Mouse (Mus musculus): ENCODE results near the gene Il12rb1.
"Not testable (repeated sequence)": the region's sequence is repeated elsewhere in the genome, so short reads cannot be mapped to it uniquely, and the experiment has no call there.

Gene Il12rb1

GRCm38 (mm10) chr8:70800648-70801047 is 7.6 kb upstream of the Il12rb1 start:
- DNase-seq (ENCODE audit: low read depth, low spot score) = peak; percentile 73

DNA sequence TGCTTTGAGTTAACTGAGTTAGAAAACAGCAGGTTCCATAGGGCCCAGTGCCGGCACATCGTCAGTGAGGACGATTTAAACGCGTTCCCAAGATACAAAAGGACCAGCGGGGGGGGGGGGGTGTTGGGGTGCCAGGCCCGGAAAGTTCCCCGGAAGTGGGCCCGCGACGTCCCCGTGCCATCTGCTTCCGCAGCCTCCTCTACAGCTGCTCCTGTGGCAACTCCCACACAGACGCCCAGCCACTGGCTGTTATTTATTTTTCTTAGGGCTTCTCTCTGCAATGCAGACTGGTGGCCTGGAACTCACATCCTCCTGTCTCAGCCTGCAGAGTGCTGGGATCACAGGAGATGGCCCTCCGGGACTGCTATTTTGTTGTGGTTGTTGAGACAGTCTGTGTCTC is 7.1 kb upstream of the Il12rb1 start:
- peak; percentile 85 for DNase-seq (ENCODE audit: low read depth, low spot score)

DNA sequence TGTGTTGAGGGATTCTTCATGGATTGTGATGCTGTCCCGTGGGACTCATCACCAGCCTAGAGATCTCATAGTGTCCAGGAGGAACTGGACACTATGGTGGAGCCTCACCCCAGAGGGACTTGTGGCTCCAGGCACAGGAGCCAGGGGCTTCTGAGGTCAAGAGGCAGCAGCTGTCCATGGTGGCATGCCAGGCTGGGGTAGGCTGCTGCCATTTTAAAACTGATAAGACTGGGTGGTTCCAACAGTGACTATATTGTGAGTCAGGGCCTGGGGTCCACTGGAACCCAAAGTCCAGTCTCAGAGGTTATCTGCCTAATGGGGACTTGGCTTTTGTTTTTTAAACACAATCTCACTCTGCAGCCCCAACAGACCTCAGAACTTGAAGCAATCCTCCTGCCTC is 6.4 kb upstream of the Il12rb1 start:
- DNase-seq (ENCODE audit: low read depth, low spot score) = no peak

DNA sequence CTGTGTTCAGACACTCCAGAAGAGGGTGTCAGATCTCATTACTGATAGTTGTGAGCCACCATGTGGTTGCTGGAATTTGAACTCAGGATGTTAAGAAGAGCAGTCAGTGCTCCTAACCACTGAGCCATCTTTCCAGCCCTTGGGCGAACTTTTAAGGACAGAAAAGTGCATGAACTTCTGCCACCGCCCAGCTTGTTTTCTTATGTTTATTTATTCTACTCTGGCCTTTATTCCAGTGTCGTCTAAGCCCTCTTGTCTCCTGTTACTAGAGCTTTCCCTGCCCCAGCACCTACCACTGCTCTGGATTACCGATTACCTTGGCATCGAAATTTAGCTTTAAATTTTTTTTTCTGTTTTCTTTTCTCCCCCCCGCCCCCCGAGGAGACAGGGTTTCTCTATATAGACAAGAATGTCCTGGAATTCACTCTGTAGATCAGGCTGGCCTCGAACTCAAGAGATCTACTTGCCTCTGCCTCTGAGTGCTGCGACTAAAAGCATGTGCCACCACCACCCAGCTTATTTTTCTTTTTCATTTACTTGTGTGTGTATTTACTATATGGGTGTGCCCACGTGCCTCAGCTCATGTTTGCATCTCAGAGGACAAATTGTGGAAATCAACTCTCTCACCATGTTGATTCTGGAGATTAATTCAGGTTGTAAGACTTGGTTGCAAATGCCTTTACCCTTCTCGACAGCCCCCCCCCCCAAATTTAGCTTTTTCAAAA is 5.3 kb upstream of the Il12rb1 start:
- DNase-seq (ENCODE audit: low read depth, low spot score) = no peak

GRCm38 (mm10) chr8:70803761-70804480 is 4.3 kb upstream of the Il12rb1 start:
- DNase-seq (ENCODE audit: low read depth, low spot score) = peak; percentile 68

- peak; percentile 91 for DNase-seq (ENCODE audit: low read depth, low spot score)
These were observed 3.6 kb upstream of the Il12rb1 start, which contains the start of gene Mast3 for GRCm38 (mm10) chr8:70804481-70805206. TSS of gene Mast3 (minus strand) at chr8:70805054.

- DNase-seq (ENCODE audit: low read depth, low spot score) = no peak
These were observed 1.7 kb upstream of the Il12rb1 start for GRCm38 (mm10) chr8:70806541-70806940.

DNA sequence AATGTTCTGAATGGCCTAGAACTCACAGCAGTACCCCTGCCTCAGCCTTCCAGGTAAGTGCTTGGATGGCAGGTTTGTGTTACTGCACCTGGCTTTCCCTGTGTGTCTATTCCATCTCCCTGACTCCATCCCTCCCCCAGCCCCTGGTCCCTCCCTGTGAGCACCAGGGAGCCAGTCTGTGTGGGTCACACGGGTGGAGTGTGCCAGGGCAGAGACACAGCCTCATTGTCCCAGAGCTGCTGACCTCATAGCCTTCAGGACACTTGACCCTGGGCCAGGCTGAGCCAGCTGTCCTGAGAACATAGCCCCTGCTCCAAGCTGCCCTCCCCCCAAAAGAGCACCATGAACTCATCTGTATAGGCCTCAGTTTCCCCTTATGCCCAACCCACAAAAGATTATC is 945 bp upstream of the Il12rb1 start:
- DNase-seq (ENCODE audit: low read depth, low spot score) = peak; percentile 91

DNA sequence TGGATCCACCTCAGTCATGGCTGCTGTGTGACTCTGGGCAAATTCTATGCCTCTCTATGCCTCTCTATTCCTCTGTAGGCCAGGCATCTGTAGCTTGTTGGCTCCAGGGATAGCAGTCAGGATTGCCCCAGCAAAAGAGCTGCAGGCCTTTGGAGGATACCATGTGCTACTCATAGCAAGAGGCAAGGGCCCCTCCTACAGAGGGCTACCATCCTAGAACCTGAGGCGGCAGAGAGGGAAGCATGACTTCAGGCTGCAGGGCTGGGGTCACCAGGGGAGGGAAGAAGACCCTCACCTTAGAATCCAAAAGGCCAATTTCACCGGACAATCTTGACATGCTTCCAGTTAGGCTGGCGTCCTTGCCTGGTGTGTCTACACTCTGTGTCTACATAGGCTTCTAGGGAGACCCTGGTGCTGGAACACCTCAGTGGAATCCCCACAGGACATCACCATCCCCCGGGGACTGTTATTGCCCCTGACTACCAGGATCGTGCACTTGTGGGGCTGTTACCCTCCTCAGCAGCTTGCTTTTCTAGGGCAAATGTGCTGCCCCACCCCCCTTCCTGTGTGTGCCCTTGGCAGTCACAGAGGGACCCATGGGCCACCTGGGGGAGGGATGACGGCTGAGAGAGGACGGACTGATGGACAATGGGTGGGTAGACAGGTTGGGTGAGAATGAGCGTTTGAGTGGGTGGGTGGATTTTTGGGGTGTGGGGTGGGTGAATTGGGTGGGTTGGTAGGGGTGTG is 879 bp downstream of the Il12rb1 start:
- no peak for DNase-seq (ENCODE audit: low read depth, low spot score)

GRCm38 (mm10) chr8:70810962-70811680 is 2.9 kb downstream of the Il12rb1 start:
- no peak for DNase-seq (ENCODE audit: low read depth, low spot score)

DNA sequence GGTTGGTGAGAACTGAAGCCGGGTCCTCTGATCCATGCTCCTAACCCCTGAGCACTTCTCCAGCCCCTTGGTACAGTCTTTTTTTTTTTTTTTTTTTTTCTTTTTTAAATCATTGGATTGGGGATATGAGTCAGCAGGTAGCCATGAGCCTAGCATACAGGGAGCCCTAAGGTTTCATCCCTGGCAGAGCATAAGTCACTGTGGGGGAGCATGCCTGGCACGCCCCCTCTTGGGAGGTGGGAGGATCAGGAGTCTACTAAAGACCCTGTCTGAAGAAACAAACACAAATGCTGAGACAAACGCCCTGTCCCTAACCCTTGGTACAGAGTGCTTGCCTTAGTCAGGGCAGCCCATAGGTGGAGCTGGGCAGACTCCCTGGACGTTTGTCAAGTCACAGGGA is 3.8 kb downstream of the Il12rb1 start:
- no peak for DNase-seq (ENCODE audit: low read depth, low spot score)

DNA sequence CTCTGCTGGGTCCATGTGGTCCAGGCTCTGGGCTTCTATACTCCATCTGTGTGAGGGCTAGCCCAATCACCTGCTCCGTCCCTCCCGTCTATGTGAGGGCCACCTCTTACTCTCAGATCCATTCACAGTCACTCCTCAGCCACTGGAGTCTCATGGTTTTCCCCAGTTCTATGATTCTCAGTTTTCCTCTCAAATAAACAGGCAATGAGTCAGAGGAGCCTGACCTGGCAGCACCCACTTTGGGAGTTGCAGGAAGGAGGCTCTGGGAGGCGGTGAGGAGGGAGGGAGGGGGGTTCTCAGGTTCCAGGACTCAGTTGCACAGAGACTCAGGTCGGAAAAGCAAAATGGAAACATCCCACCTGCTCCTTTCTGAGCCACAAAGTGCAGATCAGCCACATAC is 4.6 kb downstream of the Il12rb1 start:
- DNase-seq (ENCODE audit: low read depth, low spot score) = peak; percentile 28

- no peak for DNase-seq (ENCODE audit: low read depth, low spot score)
These were observed 8.4 kb downstream of the Il12rb1 start for GRCm38 (mm10) chr8:70816679-70817078.

DNA sequence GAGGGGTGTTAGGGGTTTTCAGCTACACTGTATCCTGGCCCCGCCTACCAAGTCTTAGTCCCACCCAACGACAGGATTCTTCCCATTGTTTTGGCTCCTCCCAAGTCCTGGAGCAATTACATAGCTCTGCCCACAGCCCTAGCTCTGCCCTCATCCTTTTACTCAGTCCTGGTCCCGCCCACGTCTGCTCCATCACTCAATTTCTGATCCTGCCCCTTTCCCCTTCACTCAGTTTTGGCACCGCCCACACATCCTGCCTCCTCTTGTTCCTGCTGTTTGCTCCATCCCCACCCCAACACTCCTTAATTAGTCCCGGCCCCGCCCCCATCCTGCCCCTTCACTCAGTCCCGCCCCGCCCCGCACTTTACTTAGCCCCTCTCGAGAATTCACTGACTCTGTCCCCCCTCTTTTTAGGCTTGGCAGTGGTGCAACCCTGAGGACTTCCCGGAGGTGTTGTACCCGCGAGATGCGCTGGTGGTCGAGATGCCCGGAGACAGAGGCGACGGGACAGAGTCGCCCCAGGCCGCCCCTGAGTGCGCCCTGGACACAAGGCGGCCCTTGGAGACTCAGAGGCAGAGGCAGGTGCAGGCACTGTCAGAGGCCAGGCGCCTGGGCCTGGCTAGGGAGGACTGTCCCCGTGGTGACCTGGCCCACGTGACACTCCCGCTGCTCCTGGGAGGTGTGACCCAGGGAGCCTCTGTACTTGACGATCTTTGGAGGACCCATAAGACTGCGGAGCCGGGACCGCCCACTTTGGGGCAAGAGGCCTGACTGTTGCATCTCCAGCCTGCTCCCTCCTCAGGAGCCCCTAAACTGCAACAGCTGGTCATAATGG is 12.1 kb downstream of the Il12rb1 start:
- DNase-seq (ENCODE audit: low read depth, low spot score) = peak; percentile 78

DNA sequence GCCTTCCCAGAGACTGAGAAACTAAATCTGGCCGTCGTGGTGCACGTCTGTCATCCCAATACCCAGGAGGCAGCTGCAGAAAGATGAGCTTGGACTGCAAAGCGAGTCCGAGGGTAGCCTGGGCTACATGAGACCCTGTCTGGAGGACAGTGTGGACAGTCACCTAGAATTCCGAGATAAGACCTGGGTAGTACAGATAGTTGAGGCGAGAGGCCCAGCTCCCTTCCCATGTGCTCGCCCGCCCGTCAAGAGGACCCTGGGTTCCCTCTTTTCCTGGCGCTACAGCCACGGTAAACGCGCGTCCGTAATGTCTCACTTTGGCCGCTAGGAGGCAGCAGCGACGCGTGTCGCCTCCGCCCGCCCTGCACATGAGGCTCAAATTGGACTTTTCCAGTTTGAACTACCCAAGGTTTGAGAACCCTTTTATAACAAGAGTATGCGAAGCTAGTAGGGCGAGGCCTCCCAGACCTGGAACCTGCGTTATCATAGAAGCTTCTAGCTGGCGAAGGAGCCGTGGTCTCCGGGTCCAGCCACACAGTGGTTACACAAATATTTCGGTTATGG is 13.2 kb downstream of the Il12rb1 start:
- DNase-seq (ENCODE audit: low read depth, low spot score) = peak; percentile 65

DNA sequence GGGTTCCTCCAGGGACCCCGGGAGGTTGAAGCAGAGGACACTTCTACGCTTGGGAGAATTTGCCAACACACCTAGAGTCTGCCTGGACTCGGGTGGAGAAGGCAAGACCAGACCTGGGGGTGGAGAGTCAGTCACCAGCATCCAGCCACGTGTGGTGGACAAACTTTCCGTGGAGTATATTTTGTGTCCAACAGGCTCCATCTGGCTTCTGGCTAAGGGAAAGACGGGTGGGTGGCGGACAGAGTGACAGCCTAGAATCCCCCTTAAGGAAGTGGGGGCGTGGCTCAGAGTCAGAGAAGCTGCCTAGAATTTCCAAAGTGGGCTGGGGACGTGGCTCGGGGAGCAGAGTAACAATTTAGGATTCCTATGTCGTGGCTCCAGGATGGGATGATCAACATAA is 13.7 kb downstream of the Il12rb1 start:
- peak; percentile 61 for DNase-seq (ENCODE audit: low read depth, low spot score)

DNA sequence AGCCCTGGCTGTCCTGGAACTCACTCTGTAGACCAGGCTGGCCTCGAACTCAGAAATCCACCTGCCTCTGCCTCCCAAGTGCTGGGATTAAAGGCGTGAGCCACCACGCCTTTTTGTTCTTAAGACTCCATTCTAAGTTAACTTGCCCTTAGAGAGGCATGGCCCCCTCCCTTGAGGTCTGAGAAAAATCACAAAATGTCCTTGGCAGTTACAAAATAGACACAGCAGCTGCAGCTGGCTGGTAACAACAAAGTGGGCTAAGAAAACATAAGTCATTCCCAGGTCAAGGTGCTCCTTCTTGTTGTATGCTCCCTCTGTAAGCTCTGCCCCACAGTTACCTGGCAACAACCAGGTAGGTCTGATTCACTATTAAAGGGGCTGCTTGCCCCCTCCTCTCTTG is 14.3 kb downstream of the Il12rb1 start:
- not testable (repeated sequence) for DNase-seq (ENCODE audit: low read depth, low spot score)

- DNase-seq (ENCODE audit: low read depth, low spot score) = no peak
These were observed 15.6 kb downstream of the Il12rb1 start for GRCm38 (mm10) chr8:70823802-70824201.

GRCm38 (mm10) chr8:70825816-70826215 is 17.6 kb downstream of the Il12rb1 start:
- DNase-seq (ENCODE audit: low read depth, low spot score) = no peak

GRCm38 (mm10) chr8:70827010-70827409 is 18.8 kb downstream of the Il12rb1 start:
- DNase-seq (ENCODE audit: low read depth, low spot score) = no peak
